Mouse (Mus musculus) MEL (cell line): ENCODE measurements around the gene Defb29.

Experiments
- EP300 ChIP-seq, 2 experiments: IDR thresholded peaks; 2 replicates each; pipeline ENCODE4 v1.6.1; 2011; ENCODE audit warnings: improper control_type of control experiment in 2 of 2, low read length in 2 of 2, low read depth in 1 of 2, mild to moderate bottlenecking in 1 of 2
- GATA1 ChIP-seq: IDR thresholded peaks from 2 replicates; pipeline ENCODE4 v1.6.1; 2011; ENCODE audit warnings: low read depth, low read length, improper control_type of control experiment
- MAX ChIP-seq: IDR thresholded peaks from 2 replicates; pipeline ENCODE4 v1.6.1; 2011; ENCODE audit warnings: low read length, improper control_type of control experiment
- MYB ChIP-seq: IDR thresholded peaks from 2 replicates; pipeline ENCODE4 v1.6.1; 2011; ENCODE audit warnings: mild to moderate bottlenecking, low read depth, low read length, improper control_type of control experiment
- POLR2A ChIP-seq, 2 experiments: IDR thresholded peaks; 2 replicates each; pipeline ENCODE4 v1.6.1; 2011 to 2012; ENCODE audit warnings: low read length in 2 of 2, mild to moderate bottlenecking in 2 of 2, control low read depth in 1 of 2, improper control_type of control experiment in 1 of 2, low read depth in 1 of 2, moderate library complexity in 1 of 2; ENCODE audit not compliant: control insufficient read depth in 1 of 2, insufficient read depth in 1 of 2, poor library complexity in 1 of 2

GRCm38 (mm10) chr2:152569881-152570280 is 30.0 kb upstream of the Defb29 start:
- TF ChIP-seq EP300 (IDR thresholded peaks at IDR 0.05; ENCODE audit: low read depth in 1 of 2, low read length in 2 of 2) = no peak
- TF ChIP-seq POLR2A (IDR thresholded peaks at IDR 0.05; ENCODE audit: control insufficient read depth in 1 of 2, insufficient read depth in 1 of 2, low read depth in 1 of 2, low read length in 2 of 2, poor library complexity in 1 of 2) = no peak
- no peak for TF ChIP-seq GATA1
- TF ChIP-seq MYB = no peak
- TF ChIP-seq MAX = no peak
